Mouse (Mus musculus): ENCODE measurements around the gene Pdia6.

The Pdia6 gene

GRCm38 (mm10) chr12:17265971-17266672 is at the start of gene Pdia6:
TSS of gene Pdia6 (plus strand) at chr12:17266545.
- DNase-seq (ENCODE audit: low read depth, low spot score), result peak; percentile 97

- DNase-seq (ENCODE audit: low read depth, low spot score), result no peak
Measured at GRCm38 (mm10) chr12:17218390-17218789, 48.0 kb upstream of the Pdia6 start.

- no peak for DNase-seq (ENCODE audit: low read depth, low spot score)
Measured at GRCm38 (mm10) chr12:17219107-17219506, 47.2 kb upstream of the Pdia6 start.

- no peak for DNase-seq (ENCODE audit: low read depth, low spot score)
Measured at GRCm38 (mm10) chr12:17220631-17221030, 45.7 kb upstream of the Pdia6 start.

- DNase-seq (ENCODE audit: low read depth, low spot score), result peak; percentile 57
Measured at GRCm38 (mm10) chr12:17221891-17222428, 44.4 kb upstream of the Pdia6 start.

GRCm38 (mm10) chr12:17223050-17223449 is 43.3 kb upstream of the Pdia6 start:
- no peak for DNase-seq (ENCODE audit: low read depth, low spot score)

- no peak for DNase-seq (ENCODE audit: low read depth, low spot score)
Measured at GRCm38 (mm10) chr12:17225012-17225411, 41.3 kb upstream of the Pdia6 start.

GRCm38 (mm10) chr12:17227903-17228302 is 38.4 kb upstream of the Pdia6 start:
- no peak for DNase-seq (ENCODE audit: low read depth, low spot score)

GRCm38 (mm10) chr12:17230581-17230980 is 35.8 kb upstream of the Pdia6 start:
- DNase-seq (ENCODE audit: low read depth, low spot score), result no peak

GRCm38 (mm10) chr12:17231513-17231912 is 34.8 kb upstream of the Pdia6 start:
- DNase-seq (ENCODE audit: low read depth, low spot score), result no peak

GRCm38 (mm10) chr12:17235535-17236313 is 30.6 kb upstream of the Pdia6 start:
- no peak for DNase-seq (ENCODE audit: low read depth, low spot score)

GRCm38 (mm10) chr12:17238588-17239427 is 27.5 kb upstream of the Pdia6 start:
- DNase-seq (ENCODE audit: low read depth, low spot score), result no peak

GRCm38 (mm10) chr12:17239428-17239688 is 27.0 kb upstream of the Pdia6 start:
- no peak for DNase-seq (ENCODE audit: low read depth, low spot score)

GRCm38 (mm10) chr12:17241016-17241415 is 25.3 kb upstream of the Pdia6 start:
- no peak for DNase-seq (ENCODE audit: low read depth, low spot score)

GRCm38 (mm10) chr12:17241614-17242013 is 24.7 kb upstream of the Pdia6 start:
- no peak for DNase-seq (ENCODE audit: low read depth, low spot score)

- no peak for DNase-seq (ENCODE audit: low read depth, low spot score)
Measured at GRCm38 (mm10) chr12:17242041-17242440, 24.3 kb upstream of the Pdia6 start.

GRCm38 (mm10) chr12:17250962-17251361 is 15.4 kb upstream of the Pdia6 start:
- DNase-seq (ENCODE audit: low read depth, low spot score), result no peak

GRCm38 (mm10) chr12:17253069-17253468 is 13.3 kb upstream of the Pdia6 start:
- DNase-seq (ENCODE audit: low read depth, low spot score), result peak; percentile 90

GRCm38 (mm10) chr12:17255602-17256001 is 10.7 kb upstream of the Pdia6 start:
- DNase-seq (ENCODE audit: low read depth, low spot score), result peak; percentile 52

- peak; percentile 80 for DNase-seq (ENCODE audit: low read depth, low spot score)
Measured at GRCm38 (mm10) chr12:17256905-17257304, 9.4 kb upstream of the Pdia6 start.

GRCm38 (mm10) chr12:17258431-17258830 is 7.9 kb upstream of the Pdia6 start:
- DNase-seq (ENCODE audit: low read depth, low spot score), result peak; percentile 19

- DNase-seq (ENCODE audit: low read depth, low spot score), result no peak
Measured at GRCm38 (mm10) chr12:17261005-17261404, 5.3 kb upstream of the Pdia6 start.

Data from ZHBTc4 (cell line).